Mouse (Mus musculus): ENCODE measurements around the gene Drd2. TPM values are rescaled to one million over a fixed set of nuclear protein-coding genes. Genes with fewer than 3 reads are reported as not detected.

Drd2 gene
- polyA plus RNA-seq, 1 experiment from 2014 or later, result not detected

DNA sequence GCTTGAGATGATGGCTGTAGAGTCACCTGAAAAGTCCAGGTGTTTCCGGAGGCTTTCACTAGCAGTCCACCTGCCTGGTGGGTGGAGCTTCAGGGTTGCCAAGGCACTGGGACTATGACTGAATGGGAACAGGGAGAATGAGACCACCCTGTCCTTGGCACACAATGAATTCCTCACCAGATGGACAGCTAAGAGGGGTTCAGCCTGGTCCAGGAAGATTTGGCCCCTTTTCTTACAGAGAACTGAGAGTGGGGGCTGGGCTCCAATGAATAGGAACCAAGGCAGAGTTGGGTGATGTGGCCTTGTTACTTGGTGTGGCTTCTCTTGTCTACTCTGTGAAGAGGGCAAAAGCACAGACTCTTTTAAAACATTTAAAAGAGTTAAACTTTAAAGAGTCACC, 112.0 kb downstream of the Drd2 start:
- Histone ChIP-seq H3K36me3 (no peaks in the 10 kb centered on the region), H3K4me1 (no peaks in the 10 kb centered on the region), H3K9ac (no peak overlapping the region), H3K27ac (no peak overlapping the region), H3K27me3 (no peaks in the 10 kb centered on the region), H3K9me3 (no peaks in the 10 kb centered on the region), H3K4me3 (no peak overlapping the region), H3K4me2 (no peak overlapping the region)
- WGBS, result 97% methylated on average over 1 of the region's 1 CpGs
- no peak for ATAC-seq (ENCODE audit: insufficient number of reproducible peaks, insufficient read depth, low FRiP score, low TSS enrichment, low read depth)

DNA sequence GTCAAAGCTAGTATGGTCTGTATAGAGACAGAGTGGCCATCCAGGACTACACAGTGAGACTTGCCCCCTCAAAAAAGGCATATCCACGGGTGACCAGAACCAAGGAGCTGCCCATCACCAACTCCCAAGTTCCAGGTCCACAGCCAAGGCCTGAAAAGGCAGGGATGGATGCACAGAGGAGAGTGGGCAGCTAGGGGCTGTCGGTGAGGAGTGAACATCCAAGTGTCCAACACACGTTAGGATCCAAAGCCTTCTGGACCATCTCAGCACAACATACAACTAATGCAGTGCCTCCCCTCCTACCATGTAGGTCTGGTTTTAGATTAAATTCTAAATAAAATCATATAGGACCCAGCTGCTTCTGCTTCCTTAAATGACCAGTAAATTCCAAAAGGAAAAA, 115.7 kb downstream of the Drd2 start:
- H3K9ac ChIP-seq, result no peak overlapping the region
- H3K4me3 ChIP-seq, result no peak overlapping the region
- no peaks in the 10 kb centered on the region for H3K27me3 ChIP-seq
- H3K27ac ChIP-seq, result no peak overlapping the region
- no peak overlapping the region for H3K4me2 ChIP-seq
- no peaks in the 10 kb centered on the region for H3K4me1 ChIP-seq
- WGBS, result 80% methylated on average over 3 of the region's 3 CpGs
- ATAC-seq (ENCODE audit: insufficient number of reproducible peaks, insufficient read depth, low FRiP score, low TSS enrichment, low read depth), result no peak
- no peaks in the 10 kb centered on the region for H3K36me3 ChIP-seq
- no peaks in the 10 kb centered on the region for H3K9me3 ChIP-seq

Other genes with a start within 250 kb of the Drd2 start
- not detected in 2 replicates for gene Gm4894, start 90.1 kb upstream of the Drd2 start, polyA plus RNA-seq (2015; fragmentation: Nextera tagmentation; extraction: Ambion mirVana)
- not detected in 2 replicates for gene Ankk1, start 86.4 kb downstream of the Drd2 start, polyA plus RNA-seq (2015; fragmentation: Nextera tagmentation; extraction: Ambion mirVana)
- gene Ttc12, start 145.6 kb downstream of the Drd2 start, polyA plus RNA-seq (2015; fragmentation: Nextera tagmentation; extraction: Ambion mirVana), result 1.6 and 2.0 TPM in 2 replicates

Data from embryonic facial prominence, embryonic 13.5 days (tissue).